Mouse (Mus musculus): ENCODE data around the gene Slc43a3.

Slc43a3 gene

DNA sequence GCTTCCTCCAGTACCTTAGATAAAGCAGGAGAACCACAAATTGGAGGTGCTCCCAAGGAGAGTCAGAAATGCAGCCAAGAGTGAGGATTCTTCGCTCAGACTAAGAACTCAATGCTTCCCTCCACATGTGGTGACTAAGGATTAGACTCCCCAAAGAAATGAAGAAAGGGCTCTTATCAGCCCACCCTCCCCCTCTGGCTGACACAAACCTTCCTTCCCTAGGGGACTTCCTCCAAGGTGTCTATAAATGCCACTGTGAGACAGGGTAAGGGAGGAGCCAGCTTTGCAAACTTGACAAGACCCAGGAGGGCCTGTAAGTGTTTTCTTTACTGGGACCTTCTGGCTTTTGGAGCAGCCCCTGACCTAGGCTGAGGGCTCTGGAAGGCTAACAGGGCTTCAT is 43.8 kb downstream of the Slc43a3 start, which contains the start of gene Prg2:
Gene Prg2, plus strand, starts transcription at position 274 of the 400 bp plus-strand sequence.
- DNase-seq (ENCODE audit: low spot score in 2 of 2): no peak

- DNase-seq (ENCODE audit: low spot score in 2 of 2): no peak
Measured at GRCm38 (mm10) chr2:84987930-84988329, 51.6 kb downstream of the Slc43a3 start, which contains the start of gene Prg3. Gene Prg3, plus strand, starts transcription at chr2:84988215.

GRCm38 (mm10) chr2:84996376-84996775 is 60.0 kb downstream of the Slc43a3 start:
- no peak for DNase-seq (ENCODE audit: low spot score in 2 of 2)

- DNase-seq (ENCODE audit: low spot score in 2 of 2): no peak
Measured at GRCm38 (mm10) chr2:84999486-85000181, 63.3 kb downstream of the Slc43a3 start.

GRCm38 (mm10) chr2:85001497-85001896 is 65.1 kb downstream of the Slc43a3 start:
- DNase-seq (ENCODE audit: low spot score in 2 of 2): no peak

GRCm38 (mm10) chr2:85002575-85002974 is 66.2 kb downstream of the Slc43a3 start:
- DNase-seq (ENCODE audit: low spot score in 2 of 2): no peak

DNA sequence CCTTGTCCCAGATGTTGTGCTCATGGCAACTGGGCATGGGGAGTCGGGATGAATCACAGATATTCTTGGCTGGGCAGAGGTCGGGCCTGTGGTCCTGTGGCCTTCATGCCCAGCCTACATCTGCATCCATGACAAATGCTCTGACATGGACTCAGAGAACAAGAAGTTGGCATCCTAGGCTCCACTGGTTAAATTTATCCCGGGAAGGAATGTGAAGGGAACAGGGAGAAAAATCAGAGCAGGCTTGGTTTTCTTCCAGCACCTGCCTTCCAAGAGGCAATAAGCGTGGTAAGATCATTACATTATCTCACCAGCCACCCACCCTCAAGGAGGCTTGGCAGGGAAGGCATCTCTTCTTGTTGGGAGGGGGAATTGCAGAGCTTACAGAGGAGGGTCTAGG is 68.0 kb downstream of the Slc43a3 start:
- DNase-seq (ENCODE audit: low spot score in 2 of 2): no peak

GRCm38 (mm10) chr2:85006600-85006999 is 70.2 kb downstream of the Slc43a3 start:
- DNase-seq (ENCODE audit: low spot score in 2 of 2): no peak

- no peak for DNase-seq (ENCODE audit: low spot score in 2 of 2)
Measured at GRCm38 (mm10) chr2:85007729-85008128, 71.3 kb downstream of the Slc43a3 start.

All from spleen, postnatal 14 days (tissue).